Mouse (Mus musculus): ENCODE results near the gene Fbxl8. TPM values are rescaled to one million over a fixed set of nuclear protein-coding genes. Genes with fewer than 3 reads are reported as not detected.

Fbxl8 gene
- total RNA-seq, 2 experiments from 2014 or later = 2.2 to 2.7 TPM

DNA sequence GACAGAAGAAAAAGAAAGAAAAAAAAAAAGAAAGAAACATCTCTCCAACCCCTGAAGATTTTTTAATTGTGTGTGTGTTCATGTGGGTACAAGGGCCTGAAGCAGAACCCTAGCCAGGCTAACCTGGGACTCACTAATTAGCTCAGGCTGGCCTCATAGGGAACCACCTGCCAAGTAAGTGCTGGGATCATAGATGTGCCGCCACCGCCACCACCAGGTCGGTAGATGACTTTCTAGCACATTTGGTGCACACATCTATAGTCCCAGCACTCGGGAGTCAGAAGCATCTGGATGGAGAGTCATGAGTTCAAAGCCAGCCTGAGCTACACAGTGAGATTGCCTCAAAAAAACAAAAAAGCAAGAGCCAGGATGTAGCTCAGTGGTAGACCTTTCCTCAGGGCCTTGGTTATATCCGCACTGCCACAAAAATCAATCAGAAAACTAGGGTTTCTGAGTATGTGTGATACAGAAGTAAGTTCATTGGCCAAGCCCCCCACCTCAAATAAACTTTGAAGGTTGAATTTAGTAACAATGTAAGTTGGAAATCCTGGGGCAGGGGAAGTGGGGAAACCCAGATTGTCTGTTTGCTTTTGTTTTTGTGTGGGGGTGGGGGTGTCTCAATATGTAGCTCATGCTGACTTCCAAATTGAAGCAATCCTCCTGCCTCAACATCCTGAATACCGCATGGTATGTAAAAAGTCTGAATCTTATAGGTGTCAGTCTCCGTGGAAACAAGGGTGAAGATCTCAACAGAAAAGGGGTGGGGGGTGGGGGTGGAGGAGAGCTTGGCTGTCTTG lies 6.9 kb upstream of the Fbxl8 start:
- no peak for DNase-seq (ENCODE audit: low spot score in 2 of 2)

DNA sequence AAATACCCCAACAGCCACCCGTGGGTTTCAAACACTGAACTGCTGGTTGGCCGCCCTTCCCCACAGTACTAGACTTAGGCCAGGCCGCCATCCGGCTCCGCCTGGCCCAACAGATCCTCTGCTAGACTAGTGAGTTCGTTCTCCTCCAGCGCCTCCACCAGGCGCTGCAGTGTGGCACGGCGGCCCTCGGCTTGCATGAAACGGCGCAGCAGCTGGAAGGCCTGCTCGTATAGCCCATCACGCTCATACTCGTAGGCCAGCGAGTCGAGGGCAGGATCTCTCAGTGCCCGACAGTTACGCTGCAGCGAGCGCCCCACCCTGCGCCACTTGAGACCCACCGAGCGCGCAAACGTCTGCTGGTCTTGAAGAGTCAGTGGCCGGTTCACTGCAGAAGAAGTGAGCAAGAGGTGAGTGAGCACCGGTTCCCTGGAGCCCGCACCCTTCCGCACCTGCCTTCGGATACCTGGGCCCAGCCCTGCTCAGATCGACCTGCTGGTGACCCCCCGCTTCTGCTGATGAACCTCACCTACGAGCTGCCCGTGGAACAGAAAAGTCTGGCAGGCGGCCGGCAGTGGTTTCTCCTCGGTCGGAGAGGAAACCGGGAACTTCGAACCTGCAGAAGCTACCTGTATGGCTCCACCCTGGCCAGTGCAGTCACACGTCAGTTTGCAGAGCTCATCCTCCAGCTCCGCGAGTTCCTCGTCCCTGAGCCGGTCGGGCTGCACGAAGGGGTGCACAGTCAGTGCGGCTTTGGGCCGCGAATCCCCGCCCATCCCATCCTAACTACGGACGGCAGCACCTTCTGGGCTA lies 5.3 kb upstream of the Fbxl8 start:
- no peak for DNase-seq (ENCODE audit: low spot score in 2 of 2)

GRCm38 (mm10) chr8:105259721-105260320 lies 4.6 kb upstream of the Fbxl8 start:
- peak; percentile 76 to 85 for DNase-seq (ENCODE audit: low spot score in 2 of 2)

GRCm38 (mm10) chr8:105260371-105261099 lies 3.9 kb upstream of the Fbxl8 start:
- DNase-seq (ENCODE audit: low spot score in 2 of 2) = no peak

DNA sequence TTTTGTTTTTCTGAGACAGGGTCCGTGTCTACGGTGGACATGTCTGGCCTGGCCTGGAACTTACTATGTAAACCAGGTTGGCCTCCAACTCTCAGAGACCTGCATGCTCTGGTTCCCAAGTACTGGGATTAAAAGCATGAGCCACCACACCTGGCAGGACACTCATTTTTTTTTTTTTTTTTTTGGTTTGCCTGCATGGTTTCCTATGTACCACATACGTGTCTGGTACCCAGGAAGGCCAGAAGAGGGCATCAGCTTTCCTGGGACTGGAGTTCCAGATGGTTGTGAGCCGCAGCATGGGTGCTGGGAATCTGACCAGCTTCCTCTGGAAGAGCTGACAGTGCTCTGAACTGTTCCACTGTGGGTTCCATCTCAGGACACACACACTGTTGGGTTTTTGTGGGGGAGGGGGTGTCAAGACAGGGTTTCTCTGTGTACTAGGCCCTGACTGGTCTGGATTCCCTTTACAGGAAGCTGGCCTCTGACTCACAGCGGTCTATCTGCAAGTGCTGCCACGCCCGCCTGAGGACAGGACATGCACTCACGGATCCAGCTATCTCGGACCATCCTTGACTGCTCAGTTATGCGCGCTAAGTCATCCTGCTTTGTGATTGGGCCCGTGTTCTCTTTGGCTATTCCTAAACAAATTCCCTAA lies 3.0 kb upstream of the Fbxl8 start:
- no peak for DNase-seq (ENCODE audit: low spot score in 2 of 2)

DNA sequence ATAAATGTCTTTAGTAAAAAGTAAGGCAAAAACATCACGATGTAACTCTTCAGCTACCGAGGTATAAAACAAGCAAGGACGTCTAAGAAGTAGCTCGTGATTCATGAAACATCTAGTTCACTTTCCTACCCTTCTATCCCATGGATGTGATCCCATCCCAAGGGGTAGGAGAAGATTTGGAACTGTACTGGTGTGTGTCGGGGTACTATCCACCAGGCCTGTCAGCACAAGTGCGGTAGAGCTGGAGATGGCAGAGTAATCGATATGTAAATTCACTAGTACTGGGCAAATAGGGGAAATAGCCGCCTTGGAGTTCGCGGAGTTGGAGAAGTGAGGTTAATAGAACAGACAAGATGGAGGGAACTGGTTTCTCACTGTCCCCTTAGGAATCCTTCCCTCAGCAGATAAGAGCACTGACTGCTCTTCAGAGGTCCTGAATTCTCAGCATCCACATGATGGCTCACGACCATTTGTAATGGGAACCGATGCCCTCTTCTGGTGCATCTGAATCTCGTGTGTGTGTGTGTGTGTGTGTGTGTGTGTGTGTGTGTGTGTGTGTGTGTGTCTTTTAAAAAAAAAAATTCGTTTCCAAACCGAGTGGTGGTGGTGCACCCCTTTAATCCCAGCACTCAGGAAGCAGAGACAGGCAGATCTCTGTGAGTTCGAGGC lies 1.1 kb upstream of the Fbxl8 start:
- no peak for DNase-seq (ENCODE audit: low spot score in 2 of 2)

DNA sequence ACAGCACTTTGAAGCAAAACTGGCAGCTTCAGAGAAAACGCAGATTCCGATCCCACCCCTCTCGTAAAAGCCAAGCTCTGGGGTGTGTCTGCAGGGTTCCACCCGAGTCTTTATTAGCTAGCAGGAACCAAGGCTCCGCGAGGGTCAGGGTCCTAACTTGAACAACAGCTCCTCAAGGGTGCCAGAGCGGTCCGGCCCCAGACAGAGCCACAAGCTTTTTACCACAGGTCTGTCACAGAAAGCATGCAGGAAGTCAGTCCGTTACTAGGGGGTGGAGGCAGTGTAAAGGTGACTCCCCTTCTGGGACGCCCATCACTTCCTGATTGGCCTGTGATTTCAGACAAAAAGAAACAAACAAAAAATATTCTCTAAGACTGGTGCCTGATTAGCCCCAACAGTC lies 680 bp downstream of the Fbxl8 start:
- no peak for DNase-seq (ENCODE audit: low spot score in 2 of 2)

DNA sequence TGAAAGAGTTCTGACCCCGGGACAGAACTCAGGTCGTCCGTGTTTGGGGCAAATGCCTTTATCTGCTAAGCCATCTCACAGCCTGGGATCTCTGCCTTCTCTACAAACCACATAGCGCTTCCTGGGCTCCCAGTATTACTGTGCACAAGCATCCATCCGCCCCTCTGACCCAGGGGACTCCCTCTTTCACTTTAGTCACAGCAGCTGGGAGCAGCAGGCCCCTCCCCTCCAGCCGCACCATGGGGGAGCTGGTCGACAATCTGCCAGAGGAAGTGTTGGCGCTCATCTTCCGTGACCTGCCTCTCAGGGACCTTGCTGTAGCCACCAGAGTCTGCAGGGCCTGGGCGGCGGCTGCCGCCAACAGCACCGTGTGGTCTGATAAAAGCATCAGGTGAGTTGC lies 2.3 kb downstream of the Fbxl8 start:
- DNase-seq (ENCODE audit: low spot score in 2 of 2) = no peak

DNA sequence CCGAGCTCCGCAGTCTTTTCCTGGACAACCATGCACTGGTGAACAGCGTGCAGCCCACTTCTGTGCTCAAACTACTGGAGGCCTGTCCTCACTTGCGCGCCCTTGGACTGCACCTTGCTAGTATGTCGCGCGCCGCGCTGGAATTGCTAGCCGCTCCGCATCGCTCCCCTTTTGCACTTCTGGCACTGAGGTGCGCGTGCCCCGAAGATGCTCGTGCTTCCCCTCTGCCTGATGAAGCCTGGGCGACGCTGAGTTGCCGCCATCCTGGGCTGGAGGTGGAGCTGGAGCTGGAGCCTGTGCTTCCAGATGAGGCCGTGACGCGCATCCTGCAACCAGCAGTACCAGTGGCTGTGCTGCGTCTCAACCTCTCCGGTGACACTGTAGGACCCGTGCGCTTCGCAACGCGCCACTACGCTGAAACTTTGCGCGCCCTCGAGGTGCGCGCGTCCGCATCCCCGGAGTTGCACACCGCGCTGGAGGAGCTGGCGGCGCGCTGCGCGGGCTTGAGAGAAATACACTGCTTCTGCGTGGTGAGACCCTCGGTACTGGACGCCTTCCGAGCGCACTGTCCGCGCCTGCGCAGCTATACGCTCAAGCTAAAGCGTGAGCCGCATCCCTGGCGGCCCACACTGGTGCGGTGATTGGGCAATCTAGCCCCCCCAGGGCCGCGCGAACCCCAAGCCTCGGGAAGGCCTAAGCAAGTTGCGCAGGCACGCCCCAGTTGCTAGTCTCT lies 4.1 kb downstream of the Fbxl8 start:
- DNase-seq (ENCODE audit: low spot score in 2 of 2) = no peak

DNA sequence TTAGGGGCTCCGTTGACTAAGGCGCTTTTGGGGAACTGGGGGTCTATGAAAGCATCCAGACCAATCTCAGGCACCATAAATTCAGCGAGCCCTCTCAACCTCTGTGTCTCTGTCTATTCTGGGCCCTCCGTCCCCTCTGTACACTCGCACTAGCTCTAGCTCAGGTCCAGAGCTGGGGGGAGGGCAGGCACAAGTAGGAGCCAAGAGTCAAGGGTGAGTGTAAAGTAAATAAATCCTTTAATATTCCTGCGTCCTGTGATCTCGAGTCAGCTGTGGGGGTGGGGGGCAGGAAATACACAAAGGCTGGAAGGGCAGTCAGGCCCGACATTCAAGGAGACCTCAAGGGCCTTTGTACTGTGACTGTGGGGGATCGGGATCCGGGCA lies 4.6 kb downstream of the Fbxl8 start:
- no peak for DNase-seq (ENCODE audit: low spot score in 2 of 2)

GRCm38 (mm10) chr8:105269461-105269947 lies 5.1 kb downstream of the Fbxl8 start, which contains the start of gene Hsf4:
Hsf4 (plus strand) TSS chr8:105269801.
- DNase-seq (ENCODE audit: low spot score in 2 of 2) = no peak

DNA sequence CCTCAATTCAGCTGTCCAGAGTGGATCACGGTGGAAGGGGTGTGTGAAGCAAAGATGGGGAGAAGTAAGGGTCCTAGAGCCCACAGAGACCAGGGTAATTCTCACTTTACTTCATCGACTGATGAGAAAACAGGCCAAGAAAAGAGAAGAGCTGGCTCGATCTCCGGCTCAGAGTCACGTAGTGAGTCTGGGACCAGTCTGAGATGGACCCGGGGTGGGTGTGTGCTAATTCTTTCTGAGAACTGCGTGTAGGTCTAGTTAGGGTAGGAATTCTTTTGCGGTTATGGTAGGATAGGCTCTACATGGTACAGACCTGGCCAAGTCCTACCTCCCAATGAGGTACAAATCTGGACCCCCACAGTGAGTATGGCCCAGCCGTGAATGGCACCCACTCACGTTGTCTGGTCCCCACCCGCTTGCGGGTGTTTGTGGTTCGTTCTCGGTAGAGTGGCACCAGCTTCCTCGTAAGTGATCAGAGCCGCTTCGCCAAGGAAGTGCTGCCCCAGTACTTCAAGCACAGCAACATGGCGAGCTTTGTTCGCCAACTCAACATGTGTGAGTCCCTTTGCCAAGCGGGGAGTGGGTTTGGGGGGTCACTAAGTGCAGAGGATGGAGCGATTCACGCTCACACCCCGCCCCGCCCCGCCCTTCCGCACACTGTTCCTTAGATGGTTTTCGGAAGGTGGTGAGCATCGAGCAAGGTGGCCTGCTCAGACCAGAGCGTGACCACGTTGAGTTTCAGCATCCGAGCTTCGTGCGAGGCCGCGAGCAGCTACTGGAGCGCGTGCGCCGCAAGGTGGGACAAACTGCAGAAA lies 5.9 kb downstream of the Fbxl8 start:
- DNase-seq (ENCODE audit: low spot score in 2 of 2) = no peak

DNA sequence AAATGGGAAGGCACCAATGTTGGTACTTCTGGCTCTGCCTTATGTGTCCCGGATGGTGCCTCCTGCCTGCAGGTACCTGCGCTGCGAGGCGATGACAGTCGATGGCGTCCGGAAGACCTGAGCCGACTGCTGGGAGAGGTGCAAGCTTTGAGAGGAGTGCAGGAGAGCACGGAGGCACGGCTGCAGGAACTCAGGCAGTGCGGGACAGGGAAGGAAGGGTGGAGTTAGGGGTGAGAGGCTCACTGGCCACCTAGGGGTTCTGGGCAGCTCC lies 6.4 kb downstream of the Fbxl8 start:
- no peak for DNase-seq (ENCODE audit: low spot score in 2 of 2)

DNA sequence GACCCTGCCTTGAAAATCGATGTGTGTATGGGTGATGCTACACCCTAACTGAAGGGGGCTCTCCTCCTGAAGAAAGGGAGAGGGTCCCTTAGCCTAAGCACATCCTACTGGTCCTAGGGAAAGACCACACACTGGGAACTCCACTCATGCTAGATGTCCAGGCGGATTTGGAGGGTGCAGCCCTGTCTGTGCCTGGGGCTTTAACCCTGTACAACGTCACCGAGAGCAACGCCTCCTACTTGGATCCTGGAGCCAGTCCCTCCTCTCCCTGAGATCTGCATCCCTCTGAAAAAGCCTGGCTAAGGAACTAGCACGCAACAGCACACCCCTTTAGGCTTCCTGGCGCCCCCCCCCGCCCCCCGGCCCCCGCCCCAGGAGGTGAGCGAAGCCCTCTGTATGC lies 10.9 kb downstream of the Fbxl8 start:
- no peak for DNase-seq (ENCODE audit: low spot score in 2 of 2)

GRCm38 (mm10) chr8:105275840-105276239 lies 11.4 kb downstream of the Fbxl8 start, which contains the start of gene Nol3:
Nol3 (plus strand) TSS chr8:105276140.
- no peak for DNase-seq (ENCODE audit: low spot score in 2 of 2)

- peak in 1 of 2 experiments; percentile 67 for DNase-seq (ENCODE audit: low spot score in 2 of 2)
Observed at GRCm38 (mm10) chr8:105276292-105277120, 12.1 kb downstream of the Fbxl8 start.

DNA sequence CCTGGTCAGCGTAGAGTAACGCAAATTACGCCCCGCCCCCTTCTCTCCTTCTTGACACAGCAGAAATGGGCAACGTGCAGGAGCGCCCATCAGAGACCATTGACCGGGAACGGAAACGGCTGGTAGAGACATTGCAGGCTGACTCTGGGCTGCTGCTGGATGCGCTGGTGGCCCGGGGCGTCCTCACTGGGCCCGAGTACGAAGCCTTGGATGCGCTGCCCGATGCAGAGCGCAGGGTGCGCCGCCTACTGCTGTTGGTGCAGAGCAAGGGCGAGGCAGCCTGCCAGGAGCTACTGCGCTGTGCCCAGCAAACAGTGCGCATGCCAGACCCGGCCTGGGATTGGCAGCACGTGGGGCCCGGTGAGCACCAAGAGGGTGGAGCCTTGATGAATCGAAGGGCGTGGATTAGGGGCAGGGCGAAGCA lies 14.5 kb downstream of the Fbxl8 start:
- peak in 1 of 2 experiments; percentile 73 for DNase-seq (ENCODE audit: low spot score in 2 of 2)

GRCm38 (mm10) chr8:105280567-105280966 lies 16.1 kb downstream of the Fbxl8 start:
- no peak for DNase-seq (ENCODE audit: low spot score in 2 of 2)

Data from gastrocnemius, postnatal 4 days (tissue).